Mouse (Mus musculus): ENCODE data around the gene Arhgap42. TPM values are rescaled to one million over a fixed set of nuclear protein-coding genes. Genes with fewer than 3 reads are reported as not detected.

The Arhgap42 gene
- polyA plus RNA-seq, 1 experiment from 2014 or later = 16.2 TPM

GRCm38 (mm10) chr9:9142561-9142960 is 96.3 kb downstream of the Arhgap42 start:
- ATAC-seq (replicated peaks; ENCODE audit: low FRiP score) = no peak
- Histone ChIP-seq H3K27ac (ENCODE audit: low read depth, low read length) (no peak overlapping the region), H3K9ac (ENCODE audit: low read depth, low read length) (no peak overlapping the region), H3K27me3 (replicated peaks; ENCODE audit: control insufficient read depth, insufficient read depth, low read length) (no peaks in the 10 kb centered on the region), H3K4me1 (replicated peaks; ENCODE audit: control insufficient read depth, insufficient read depth, low read length) (no peaks in the 10 kb centered on the region), H3K4me2 (no peak overlapping the region), H3K36me3 (ENCODE audit: control insufficient read depth, insufficient read depth, low read length) (no peaks in the 10 kb centered on the region), H3K4me3 (ENCODE audit: low read depth, low read length) (no peak overlapping the region), H3K9me3 (ENCODE audit: control insufficient read depth, low read length) (no peaks in the 10 kb centered on the region)
- 69% methylated on average over 7 of the region's 7 CpGs for WGBS
- DNase-seq (ENCODE audit: low spot score) = no peak

GRCm38 (mm10) chr9:9142144-9142543 is 96.8 kb downstream of the Arhgap42 start:
- no peaks in the 10 kb centered on the region for H3K9me3 ChIP-seq (ENCODE audit: control insufficient read depth, low read length)
- no peak overlapping the region for H3K27ac ChIP-seq (ENCODE audit: low read depth, low read length)
- 68% methylated on average over 1 of the region's 1 CpGs for WGBS
- H3K36me3 ChIP-seq (ENCODE audit: control insufficient read depth, insufficient read depth, low read length) = no peaks in the 10 kb centered on the region
- no peak for ATAC-seq (replicated peaks; ENCODE audit: low FRiP score)
- H3K4me3 ChIP-seq (ENCODE audit: low read depth, low read length) = no peak overlapping the region
- no peak for DNase-seq (ENCODE audit: low spot score)
- no peaks in the 10 kb centered on the region for H3K27me3 ChIP-seq (replicated peaks; ENCODE audit: control insufficient read depth, insufficient read depth, low read length)
- H3K4me2 ChIP-seq = no peak overlapping the region
- H3K9ac ChIP-seq (ENCODE audit: low read depth, low read length) = no peak overlapping the region
- H3K4me1 ChIP-seq (replicated peaks; ENCODE audit: control insufficient read depth, insufficient read depth, low read length) = no peaks in the 10 kb centered on the region

GRCm38 (mm10) chr9:9128996-9129694 is 109.8 kb downstream of the Arhgap42 start:
- Histone ChIP-seq H3K9ac (ENCODE audit: low read depth, low read length) (no peak overlapping the region), H3K27me3 (replicated peaks; ENCODE audit: control insufficient read depth, insufficient read depth, low read length) (no peaks in the 10 kb centered on the region), H3K4me2 (no peak overlapping the region), H3K4me1 (replicated peaks; ENCODE audit: control insufficient read depth, insufficient read depth, low read length) (no peaks in the 10 kb centered on the region), H3K9me3 (ENCODE audit: control insufficient read depth, low read length) (no peaks in the 10 kb centered on the region), H3K4me3 (ENCODE audit: low read depth, low read length) (no peak overlapping the region), H3K36me3 (ENCODE audit: control insufficient read depth, insufficient read depth, low read length) (no peaks in the 10 kb centered on the region), H3K27ac (ENCODE audit: low read depth, low read length) (no peak overlapping the region)
- DNase-seq (ENCODE audit: low spot score) (no peak), ATAC-seq (replicated peaks; ENCODE audit: low FRiP score) (no peak)
- WGBS = 83% methylated on average over 4 of the region's 4 CpGs

DNA sequence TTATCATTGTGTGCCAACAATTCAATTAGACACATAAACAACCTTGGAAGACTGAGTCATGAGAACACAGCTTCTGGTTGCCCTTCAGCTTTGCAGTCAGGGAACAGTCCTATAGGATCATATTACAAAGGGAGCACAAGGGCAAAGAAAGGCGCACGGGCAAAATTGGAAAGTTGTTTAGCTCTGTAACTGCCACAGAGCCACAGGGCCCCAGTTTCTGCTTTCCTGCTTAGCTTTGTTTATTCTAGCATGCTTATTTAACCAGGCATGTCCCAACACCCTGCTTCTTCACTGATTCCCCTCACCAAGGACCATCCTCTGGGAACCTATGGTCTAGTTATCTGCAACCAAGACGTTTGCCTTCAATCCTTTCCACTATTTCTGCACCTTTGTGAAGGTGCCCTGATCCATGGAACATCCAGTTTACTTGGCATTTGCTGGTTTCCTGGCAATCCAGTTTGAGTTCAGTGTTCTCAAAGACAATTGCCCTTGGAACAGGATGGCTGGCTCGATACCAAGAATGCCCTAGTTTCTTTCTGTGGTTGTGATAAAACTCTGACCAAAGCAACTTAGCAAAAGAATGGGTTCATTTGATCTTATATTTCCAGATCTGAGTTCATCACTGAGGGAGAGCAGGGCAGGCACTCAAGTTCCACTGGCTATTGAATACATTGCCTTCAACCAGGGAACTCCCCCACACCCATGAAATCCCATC is 111.7 kb downstream of the Arhgap42 start:
- WGBS = 54% methylated on average over 4 of the region's 4 CpGs
- H3K9ac ChIP-seq (ENCODE audit: low read depth, low read length) = no peak overlapping the region

DNA sequence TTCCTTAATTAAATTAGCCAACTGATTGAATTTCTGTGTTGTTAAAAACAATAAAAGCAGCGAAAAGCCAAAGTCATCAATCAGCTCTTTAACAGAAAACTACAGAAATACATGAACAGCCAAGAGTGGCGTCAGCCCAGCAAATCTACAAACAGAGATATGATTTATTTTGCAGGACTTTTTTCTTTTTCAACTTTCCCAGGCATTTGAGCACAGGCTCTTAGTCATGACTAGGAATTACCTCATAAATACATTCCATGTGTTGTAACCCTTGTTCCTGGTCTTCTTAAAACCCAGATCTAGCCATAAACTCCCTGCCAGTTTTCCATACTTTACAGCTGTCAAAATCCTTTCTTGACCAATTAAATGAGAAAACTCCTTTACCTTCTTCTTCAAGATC is 114.7 kb downstream of the Arhgap42 start:
- H3K4me3 ChIP-seq (ENCODE audit: low read depth, low read length) = no peak overlapping the region
- H3K27me3 ChIP-seq (replicated peaks; ENCODE audit: control insufficient read depth, insufficient read depth, low read length) = no peaks in the 10 kb centered on the region
- ATAC-seq (replicated peaks; ENCODE audit: low FRiP score) (no peak), DNase-seq (ENCODE audit: low spot score) (no peak)
- H3K27ac ChIP-seq (ENCODE audit: low read depth, low read length) = no peak overlapping the region
- 67% methylated on average over 2 of the region's 2 CpGs for WGBS
- no peak overlapping the region for H3K9ac ChIP-seq (ENCODE audit: low read depth, low read length)
- H3K4me2 ChIP-seq = no peak overlapping the region
- H3K4me1 ChIP-seq (replicated peaks; ENCODE audit: control insufficient read depth, insufficient read depth, low read length) = no peaks in the 10 kb centered on the region
- H3K36me3 ChIP-seq (ENCODE audit: control insufficient read depth, insufficient read depth, low read length) = no peaks in the 10 kb centered on the region
- no peaks in the 10 kb centered on the region for H3K9me3 ChIP-seq (ENCODE audit: control insufficient read depth, low read length)

More for the DNA sequence above, 111.7 kb downstream of the Arhgap42 start:
- no peak overlapping the region for H3K4me3 ChIP-seq (ENCODE audit: low read depth, low read length)
- H3K27ac ChIP-seq (ENCODE audit: low read depth, low read length) = no peak overlapping the region
- no peaks in the 10 kb centered on the region for H3K4me1 ChIP-seq (replicated peaks; ENCODE audit: control insufficient read depth, insufficient read depth, low read length)
- no peaks in the 10 kb centered on the region for H3K27me3 ChIP-seq (replicated peaks; ENCODE audit: control insufficient read depth, insufficient read depth, low read length)
- no peak for DNase-seq (ENCODE audit: low spot score)
- no peak for ATAC-seq (replicated peaks; ENCODE audit: low FRiP score)
- no peaks in the 10 kb centered on the region for H3K9me3 ChIP-seq (ENCODE audit: control insufficient read depth, low read length)
- no peaks in the 10 kb centered on the region for H3K36me3 ChIP-seq (ENCODE audit: control insufficient read depth, insufficient read depth, low read length)
- H3K4me2 ChIP-seq = no peak overlapping the region

GRCm38 (mm10) chr9:9114266-9114665 is 124.6 kb downstream of the Arhgap42 start:
- Histone ChIP-seq H3K27ac (ENCODE audit: low read depth, low read length) (no peak overlapping the region), H3K9me3 (ENCODE audit: control insufficient read depth, low read length) (no peaks in the 10 kb centered on the region), H3K27me3 (replicated peaks; ENCODE audit: control insufficient read depth, insufficient read depth, low read length) (no peaks in the 10 kb centered on the region), H3K4me1 (replicated peaks; ENCODE audit: control insufficient read depth, insufficient read depth, low read length) (no peaks in the 10 kb centered on the region), H3K4me2 (no peak overlapping the region), H3K36me3 (ENCODE audit: control insufficient read depth, insufficient read depth, low read length) (no peaks in the 10 kb centered on the region), H3K9ac (ENCODE audit: low read depth, low read length) (no peak overlapping the region), H3K4me3 (ENCODE audit: low read depth, low read length) (no peak overlapping the region)
- ATAC-seq (replicated peaks; ENCODE audit: low FRiP score) = no peak
- WGBS = 61% methylated on average over 3 of the region's 3 CpGs
- no peak for DNase-seq (ENCODE audit: low spot score)

- no peaks in the 10 kb centered on the region for H3K9me3 ChIP-seq (ENCODE audit: control insufficient read depth, low read length)
- no peak for DNase-seq (ENCODE audit: low spot score)
- H3K9ac ChIP-seq (ENCODE audit: low read depth, low read length) = no peak overlapping the region
- no peaks in the 10 kb centered on the region for H3K4me1 ChIP-seq (replicated peaks; ENCODE audit: control insufficient read depth, insufficient read depth, low read length)
- WGBS = 53% methylated on average over 1 of the region's 1 CpGs
- H3K27me3 ChIP-seq (replicated peaks; ENCODE audit: control insufficient read depth, insufficient read depth, low read length) = no peaks in the 10 kb centered on the region
- H3K4me2 ChIP-seq = no peak overlapping the region
- no peak overlapping the region for H3K4me3 ChIP-seq (ENCODE audit: low read depth, low read length)
- ATAC-seq (replicated peaks; ENCODE audit: low FRiP score) = no peak; the same call in 1 of the 2 replicates
- H3K27ac ChIP-seq (ENCODE audit: low read depth, low read length) = no peak overlapping the region
- H3K36me3 ChIP-seq (ENCODE audit: control insufficient read depth, insufficient read depth, low read length) = no peaks in the 10 kb centered on the region
These were observed 125.1 kb downstream of the Arhgap42 start for GRCm38 (mm10) chr9:9113847-9114246.

- Histone ChIP-seq H3K4me3 (ENCODE audit: low read depth, low read length) (no peak overlapping the region), H3K36me3 (ENCODE audit: control insufficient read depth, insufficient read depth, low read length) (no peaks in the 10 kb centered on the region), H3K4me1 (replicated peaks; ENCODE audit: control insufficient read depth, insufficient read depth, low read length) (no peaks in the 10 kb centered on the region), H3K27me3 (replicated peaks; ENCODE audit: control insufficient read depth, insufficient read depth, low read length) (no peaks in the 10 kb centered on the region), H3K9me3 (ENCODE audit: control insufficient read depth, low read length) (no peaks in the 10 kb centered on the region), H3K27ac (ENCODE audit: low read depth, low read length) (no peak overlapping the region), H3K9ac (ENCODE audit: low read depth, low read length) (no peak overlapping the region), H3K4me2 (no peak overlapping the region)
- WGBS = 70% methylated on average over 4 of the region's 4 CpGs
- no peak for DNase-seq (ENCODE audit: low spot score)
- ATAC-seq (replicated peaks; ENCODE audit: low FRiP score) = no peak; the same call in 1 of the 2 replicates
These were observed 126.0 kb downstream of the Arhgap42 start for GRCm38 (mm10) chr9:9112921-9113320.

- Histone ChIP-seq H3K36me3 (ENCODE audit: control insufficient read depth, insufficient read depth, low read length) (no peaks in the 10 kb centered on the region), H3K9ac (ENCODE audit: low read depth, low read length) (no peak overlapping the region), H3K4me2 (no peak overlapping the region), H3K4me3 (ENCODE audit: low read depth, low read length) (no peak overlapping the region), H3K27me3 (replicated peaks; ENCODE audit: control insufficient read depth, insufficient read depth, low read length) (no peaks in the 10 kb centered on the region), H3K9me3 (ENCODE audit: control insufficient read depth, low read length) (no peaks in the 10 kb centered on the region), H3K27ac (ENCODE audit: low read depth, low read length) (no peak overlapping the region), H3K4me1 (replicated peaks; ENCODE audit: control insufficient read depth, insufficient read depth, low read length) (no peaks in the 10 kb centered on the region)
- ATAC-seq (replicated peaks; ENCODE audit: low FRiP score) (no peak), DNase-seq (ENCODE audit: low spot score) (no peak)
These were observed 131.2 kb downstream of the Arhgap42 start for GRCm38 (mm10) chr9:9107697-9108096.
